Mouse (Mus musculus): ENCODE measurements around the gene Gtf2i.

The Gtf2i gene

GRCm38 (mm10) chr5:134188571-134188970 lies 126.0 kb downstream of the Gtf2i start:
- no peak for DNase-seq
